Mouse (Mus musculus): ENCODE measurements around the gene Prkce. TPM values are rescaled to one million over a fixed set of nuclear protein-coding genes. Genes with fewer than 3 reads are reported as not detected.

Prkce gene
- polyA plus RNA-seq, 1 experiment from 2014 or later, result 2.0 TPM

DNA sequence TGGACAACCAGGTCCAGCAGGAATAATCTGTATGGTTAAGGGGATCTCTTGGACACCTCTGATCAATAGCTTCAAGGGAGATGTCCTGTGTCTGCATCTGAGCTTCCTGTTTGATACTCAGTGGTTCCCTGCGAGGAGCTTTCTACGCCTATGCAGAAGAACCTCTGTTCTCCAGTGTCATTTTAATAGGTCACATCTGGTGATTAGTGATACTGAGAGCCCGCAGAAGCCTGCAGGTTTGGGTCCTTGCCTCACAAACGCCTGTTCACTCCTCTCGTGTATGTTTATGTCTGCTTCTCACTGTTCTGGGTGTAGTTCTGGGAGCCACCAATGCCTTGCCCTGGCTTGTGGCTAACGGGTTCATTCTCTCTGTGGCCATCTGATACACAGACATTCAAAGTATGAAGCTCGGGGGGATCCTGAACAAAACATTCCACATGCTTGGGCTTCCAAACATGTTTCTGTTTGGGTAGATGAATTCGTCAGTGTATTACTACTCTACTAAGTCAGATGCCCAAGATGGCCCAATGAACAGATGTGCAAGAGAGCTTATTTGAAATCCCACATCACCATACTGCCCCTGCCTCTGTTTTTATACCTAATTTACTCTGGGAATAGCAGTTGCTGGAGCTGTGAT is 202.6 kb downstream of the Prkce start:
- Histone ChIP-seq H3K9ac (replicated peaks) (no peak overlapping the region), H3K27ac (ENCODE audit: low read depth) (no peak overlapping the region), H3K4me2 (ENCODE audit: low read depth, low read length) (no peak overlapping the region), H3K4me3 (ENCODE audit: low read depth, low read length) (no peak overlapping the region), H3K9me3 (ENCODE audit: low read length) (no peaks in the 10 kb centered on the region), H3K36me3 (replicated peaks; ENCODE audit: insufficient read depth, low read length) (no peaks in the 10 kb centered on the region), H3K4me1 (ENCODE audit: insufficient read depth) (peaks cover 6% of the 10 kb centered on the region), H3K27me3 (ENCODE audit: insufficient read depth, low read length) (no peaks in the 10 kb centered on the region)
- ATAC-seq, result no peak
- 65% methylated on average over 8 of the region's 8 CpGs for WGBS (ENCODE audit: insufficient replicate concordance)
- TF ChIP-seq EP300 (IDR thresholded peaks at IDR 0.05; ENCODE audit: low read depth) (no peak), CTCF (IDR thresholded peaks at IDR 0.05; ENCODE audit: low read depth) (no peak)
- DNase-seq, result no peak

DNA sequence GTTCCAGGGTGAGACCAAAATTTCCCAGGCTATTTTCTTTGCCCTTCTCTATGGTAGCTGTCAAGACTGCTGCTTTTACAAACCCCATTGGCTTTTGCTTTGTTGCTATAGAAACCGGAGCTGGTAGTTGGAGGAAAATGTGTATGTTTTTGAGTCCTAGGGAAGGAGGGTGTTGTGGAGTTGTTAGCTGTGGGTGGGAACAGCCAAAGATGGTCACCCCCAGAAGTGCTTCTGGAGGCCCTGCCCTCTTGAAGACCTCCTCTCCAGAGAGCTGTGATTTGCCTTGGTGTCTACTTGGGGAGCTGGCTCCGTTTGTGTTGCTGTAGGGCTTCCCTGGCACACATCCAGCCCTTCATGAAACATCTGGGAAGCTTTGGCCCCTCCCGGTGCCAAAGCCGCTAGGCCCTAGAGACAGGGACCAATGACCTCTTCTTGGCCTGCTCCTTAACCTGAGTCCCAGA is 203.5 kb downstream of the Prkce start:
- ATAC-seq (no peak), DNase-seq (no peak)
- peaks cover 6% of the 10 kb centered on the region for H3K4me1 ChIP-seq (ENCODE audit: insufficient read depth)
- H3K9ac ChIP-seq (replicated peaks), result no peak overlapping the region
- no peaks in the 10 kb centered on the region for H3K9me3 ChIP-seq (ENCODE audit: low read length)
- H3K4me2 ChIP-seq (ENCODE audit: low read depth, low read length), result no peak overlapping the region
- H3K27me3 ChIP-seq (ENCODE audit: insufficient read depth, low read length), result no peaks in the 10 kb centered on the region
- 64% methylated on average over 4 of the region's 4 CpGs for WGBS (ENCODE audit: insufficient replicate concordance)
- no peaks in the 10 kb centered on the region for H3K36me3 ChIP-seq (replicated peaks; ENCODE audit: insufficient read depth, low read length)
- TF ChIP-seq CTCF (IDR thresholded peaks at IDR 0.05; ENCODE audit: low read depth), result no peak
- TF ChIP-seq EP300 (IDR thresholded peaks at IDR 0.05; ENCODE audit: low read depth), result no peak
- H3K27ac ChIP-seq (ENCODE audit: low read depth), result no peak overlapping the region
- H3K4me3 ChIP-seq (ENCODE audit: low read depth, low read length), result no peak overlapping the region

DNA sequence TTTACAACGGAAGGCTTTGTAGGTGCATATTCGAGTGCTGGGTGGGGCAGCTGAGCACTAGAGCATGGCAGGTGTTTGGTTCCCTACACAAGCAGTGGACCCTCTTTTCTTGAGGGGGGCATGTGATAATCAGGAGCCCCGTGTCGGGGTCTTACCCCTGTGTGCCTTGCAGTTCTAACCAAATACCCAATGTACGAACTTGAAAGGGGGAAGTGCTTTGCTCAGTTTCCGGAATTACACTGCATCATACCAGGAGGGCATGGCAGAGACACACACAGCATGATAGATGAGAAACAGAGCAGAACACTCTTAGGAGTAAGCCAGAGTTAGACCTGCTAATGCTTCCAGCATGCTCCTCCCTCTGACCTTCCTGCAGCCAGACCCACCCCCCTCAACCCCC is 208.8 kb downstream of the Prkce start:
- Histone ChIP-seq H3K4me2 (ENCODE audit: low read depth, low read length) (no peak overlapping the region), H3K9me3 (ENCODE audit: low read length) (no peaks in the 10 kb centered on the region), H3K27me3 (ENCODE audit: insufficient read depth, low read length) (no peaks in the 10 kb centered on the region), H3K9ac (replicated peaks) (no peak overlapping the region), H3K27ac (ENCODE audit: low read depth) (no peak overlapping the region), H3K36me3 (replicated peaks; ENCODE audit: insufficient read depth, low read length) (no peaks in the 10 kb centered on the region), H3K4me3 (ENCODE audit: low read depth, low read length) (no peak overlapping the region), H3K4me1 (ENCODE audit: insufficient read depth) (peaks cover 8% of the 10 kb centered on the region)
- ATAC-seq (no peak), DNase-seq (no peak)
- TF ChIP-seq CTCF (IDR thresholded peaks at IDR 0.05; ENCODE audit: low read depth), result no peak
- no peak for TF ChIP-seq EP300 (IDR thresholded peaks at IDR 0.05; ENCODE audit: low read depth)
- 63% methylated on average over 6 of the region's 6 CpGs for WGBS (ENCODE audit: insufficient replicate concordance)

DNA sequence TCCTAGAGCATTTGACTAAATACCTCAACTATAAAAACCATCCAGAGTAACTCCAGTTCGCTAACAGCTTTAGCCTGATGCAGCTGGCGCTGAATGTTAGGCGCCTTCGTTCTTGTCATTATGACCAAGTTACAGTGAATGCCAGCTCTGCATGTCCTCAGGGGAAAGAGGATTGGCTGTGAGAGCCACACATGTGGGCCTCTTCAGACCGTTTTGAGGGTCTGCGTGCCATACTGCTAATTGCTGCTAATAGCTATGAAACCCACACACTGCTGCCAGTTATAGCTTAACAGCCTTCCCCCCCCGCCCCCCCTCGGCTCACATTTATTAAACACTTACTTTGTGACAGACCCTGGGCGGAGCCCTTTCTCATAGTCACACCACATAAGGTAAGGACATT is 210.3 kb downstream of the Prkce start:
- Histone ChIP-seq H3K9me3 (ENCODE audit: low read length) (no peaks in the 10 kb centered on the region), H3K4me2 (ENCODE audit: low read depth, low read length) (no peak overlapping the region), H3K27me3 (ENCODE audit: insufficient read depth, low read length) (no peaks in the 10 kb centered on the region), H3K27ac (ENCODE audit: low read depth) (no peak overlapping the region), H3K4me1 (ENCODE audit: insufficient read depth) (peaks cover 8% of the 10 kb centered on the region; the same call in 1 of the 2 replicates), H3K9ac (replicated peaks) (no peak overlapping the region), H3K36me3 (replicated peaks; ENCODE audit: insufficient read depth, low read length) (no peaks in the 10 kb centered on the region), H3K4me3 (ENCODE audit: low read depth, low read length) (no peak overlapping the region)
- ATAC-seq (no peak), DNase-seq (no peak)
- WGBS (ENCODE audit: insufficient replicate concordance), result 90% methylated on average over 9 of the region's 9 CpGs
- TF ChIP-seq CTCF (IDR thresholded peaks at IDR 0.05; ENCODE audit: low read depth) (no peak), EP300 (IDR thresholded peaks at IDR 0.05; ENCODE audit: low read depth) (no peak)

DNA sequence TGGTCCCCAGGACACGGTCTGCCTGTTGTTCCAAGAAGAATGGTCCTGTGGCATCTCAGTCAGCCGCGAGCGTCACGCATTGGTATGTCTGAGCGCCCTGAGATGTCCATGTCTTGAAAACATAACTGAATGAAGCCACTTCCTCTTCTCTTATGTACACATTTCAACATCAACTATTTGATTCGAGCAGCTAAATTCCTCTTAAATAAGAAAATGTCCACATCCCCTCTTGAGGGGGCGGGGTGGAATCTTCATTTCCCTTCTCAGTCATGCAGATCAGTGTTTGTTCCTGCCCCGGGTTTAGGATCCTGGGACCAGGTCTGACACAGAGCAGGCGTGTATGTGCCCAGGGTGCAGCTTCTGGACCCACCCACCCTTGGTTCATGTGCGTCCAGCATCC is 211.0 kb downstream of the Prkce start:
- Histone ChIP-seq H3K4me1 (ENCODE audit: insufficient read depth) (peaks cover 10% of the 10 kb centered on the region), H3K4me3 (ENCODE audit: low read depth, low read length) (no peak overlapping the region), H3K27me3 (ENCODE audit: insufficient read depth, low read length) (no peaks in the 10 kb centered on the region), H3K36me3 (replicated peaks; ENCODE audit: insufficient read depth, low read length) (no peaks in the 10 kb centered on the region), H3K9me3 (ENCODE audit: low read length) (no peaks in the 10 kb centered on the region), H3K9ac (replicated peaks) (no peak overlapping the region), H3K27ac (ENCODE audit: low read depth) (no peak overlapping the region), H3K4me2 (ENCODE audit: low read depth, low read length) (no peak overlapping the region)
- DNase-seq (no peak), ATAC-seq (no peak; the same call in 1 of the 2 replicates)
- 59% methylated on average over 11 of the region's 11 CpGs for WGBS (ENCODE audit: insufficient replicate concordance)
- TF ChIP-seq EP300 (IDR thresholded peaks at IDR 0.05; ENCODE audit: low read depth) (no peak), CTCF (IDR thresholded peaks at IDR 0.05; ENCODE audit: low read depth) (no peak)

DNA sequence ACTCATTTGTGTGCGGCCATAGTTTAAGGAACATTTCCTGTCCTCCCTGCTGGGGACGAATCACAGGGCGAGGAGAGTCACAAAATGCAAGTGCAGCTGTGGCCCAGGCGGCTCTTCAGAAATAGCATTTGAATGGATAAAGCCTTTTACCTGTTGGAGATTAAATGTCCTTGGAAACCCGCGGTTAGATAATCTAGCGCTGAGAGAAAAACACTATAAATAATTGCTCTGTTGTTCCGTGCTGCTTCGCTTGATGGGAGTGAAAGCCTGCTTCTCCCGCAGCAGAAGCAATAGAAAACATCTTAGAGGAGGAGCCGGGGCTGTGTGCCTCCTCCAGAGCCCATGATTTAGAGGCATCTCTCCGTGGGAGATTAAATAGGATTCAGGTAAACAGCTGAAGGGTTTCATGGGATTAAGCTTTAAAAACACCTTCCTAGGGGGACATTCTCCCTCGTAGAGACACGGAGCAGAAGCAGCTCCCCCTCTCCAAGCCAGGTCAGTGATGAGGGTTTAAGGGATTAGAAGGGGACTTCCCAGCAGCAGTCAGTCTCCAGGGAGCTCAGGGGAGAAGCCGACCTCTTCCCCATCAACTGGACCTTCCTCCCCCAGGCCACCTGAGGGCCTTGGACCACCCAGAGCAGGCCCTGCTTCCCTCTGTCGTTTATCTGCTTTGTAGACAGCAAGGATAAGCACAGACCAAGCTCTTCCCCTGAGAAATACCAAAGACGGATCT is 212.0 kb downstream of the Prkce start:
- H3K4me1 ChIP-seq (ENCODE audit: insufficient read depth), result peaks cover 11% of the 10 kb centered on the region
- TF ChIP-seq CTCF (IDR thresholded peaks at IDR 0.05; ENCODE audit: low read depth) (no peak), EP300 (IDR thresholded peaks at IDR 0.05; ENCODE audit: low read depth) (no peak)
- WGBS (ENCODE audit: insufficient replicate concordance), result 54% methylated on average over 17 of the region's 17 CpGs
- no peak overlapping the region for H3K4me3 ChIP-seq (ENCODE audit: low read depth, low read length)
- H3K9me3 ChIP-seq (ENCODE audit: low read length), result no peaks in the 10 kb centered on the region
- no peaks in the 10 kb centered on the region for H3K36me3 ChIP-seq (replicated peaks; ENCODE audit: insufficient read depth, low read length)
- no peak for ATAC-seq
- DNase-seq, result no peak
- H3K4me2 ChIP-seq (ENCODE audit: low read depth, low read length), result no peak overlapping the region
- no peaks in the 10 kb centered on the region for H3K27me3 ChIP-seq (ENCODE audit: insufficient read depth, low read length)
- H3K9ac ChIP-seq (replicated peaks), result no peak overlapping the region
- no peak overlapping the region for H3K27ac ChIP-seq (ENCODE audit: low read depth)
